Mouse (Mus musculus) adrenal gland, postnatal 36 days (tissue): ENCODE measurements at regions not wholly inside any gene's neighbourhood (a gene's known extent, or its start where the extent isn't known, plus 50 kb on each side); places are given as distances from the start of the nearest gene placed in this dataset.

ENCODE experiments used
- DNase-seq, 2 experiments: peaks; one replicate each; pipeline ENCODE4 v3.0.0; 2021; ENCODE audit warnings: mixed read lengths in 1 of 2

GRCm38 (mm10) chr11:27833736-27834135 lies 505.9 kb downstream of the Gm6685 start:
- DNase-seq, result no peak

DNA sequence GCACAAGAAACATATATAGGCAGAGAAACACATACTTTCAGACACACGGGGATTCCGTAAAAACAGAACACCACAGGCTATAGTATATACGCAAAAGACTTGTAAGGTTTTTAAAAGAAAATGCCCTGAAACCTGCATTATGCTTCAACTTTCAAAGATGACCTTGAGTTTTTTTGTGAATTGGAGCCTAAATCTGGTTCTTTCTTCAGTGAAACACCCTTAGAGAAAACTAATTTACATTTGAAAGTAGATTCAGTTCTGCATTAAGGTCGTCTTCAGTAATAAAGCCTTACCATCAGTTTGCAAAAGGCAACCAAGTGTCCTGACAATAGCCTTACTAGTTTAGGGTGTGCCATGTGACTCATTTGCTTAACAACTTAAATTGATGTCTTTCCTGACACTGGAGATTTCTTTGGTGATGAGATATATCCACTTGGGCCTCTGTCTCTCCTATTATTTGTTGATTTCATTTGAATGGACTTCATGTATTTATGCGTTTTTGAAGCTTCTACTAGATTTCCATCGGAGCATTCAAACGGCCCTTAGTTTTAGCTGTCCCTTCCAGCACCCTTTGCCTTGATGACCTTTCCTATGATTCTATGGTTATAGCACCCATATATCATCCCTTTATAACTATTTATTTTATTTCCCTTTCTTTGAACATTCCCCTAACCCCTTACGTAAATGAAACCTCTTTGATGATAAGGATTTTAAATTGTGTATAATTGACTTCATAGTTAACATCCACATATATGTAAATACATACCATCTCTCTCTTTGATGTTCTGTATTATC lies 539.6 kb downstream of the Gm6685 start:
- no peak for DNase-seq

GRCm38 (mm10) chr11:27753913-27754218 lies 585.8 kb downstream of the Gm6685 start:
- no peak for DNase-seq

DNA sequence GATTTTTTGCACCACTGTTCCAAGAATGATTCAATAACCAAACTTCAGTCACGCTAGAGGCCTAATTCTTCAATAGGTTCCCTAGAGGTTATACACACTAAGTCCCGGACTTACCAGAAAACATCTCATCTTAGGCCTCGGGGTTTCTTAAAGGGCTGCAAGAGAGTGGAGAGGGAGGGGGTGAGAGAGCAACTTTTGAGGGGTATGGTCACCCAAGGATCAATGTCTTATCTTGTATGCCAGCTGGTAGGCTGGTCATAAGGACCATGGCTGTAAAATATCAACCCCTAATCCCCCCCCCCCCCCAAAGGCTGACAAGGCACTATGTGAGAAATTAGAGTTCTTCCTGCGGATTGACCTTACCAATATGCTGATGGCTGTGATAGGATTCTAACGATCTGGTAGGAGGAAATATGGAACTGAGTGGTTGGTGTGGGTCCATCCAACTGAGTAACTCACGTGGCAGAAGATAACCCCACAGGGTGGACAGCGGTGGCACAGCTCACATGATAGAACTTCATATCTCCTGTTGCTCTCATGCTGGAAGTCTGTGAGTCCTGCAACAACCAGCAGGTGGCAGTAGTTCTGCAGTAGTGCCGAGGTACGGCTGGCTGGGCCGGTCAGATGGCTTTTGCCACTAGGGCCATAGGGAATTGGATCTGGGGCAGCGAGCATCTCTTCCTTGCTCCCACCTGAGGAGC lies 586.3 kb downstream of the Gm6685 start:
- peak; percentile 27 to 45 for DNase-seq

DNA sequence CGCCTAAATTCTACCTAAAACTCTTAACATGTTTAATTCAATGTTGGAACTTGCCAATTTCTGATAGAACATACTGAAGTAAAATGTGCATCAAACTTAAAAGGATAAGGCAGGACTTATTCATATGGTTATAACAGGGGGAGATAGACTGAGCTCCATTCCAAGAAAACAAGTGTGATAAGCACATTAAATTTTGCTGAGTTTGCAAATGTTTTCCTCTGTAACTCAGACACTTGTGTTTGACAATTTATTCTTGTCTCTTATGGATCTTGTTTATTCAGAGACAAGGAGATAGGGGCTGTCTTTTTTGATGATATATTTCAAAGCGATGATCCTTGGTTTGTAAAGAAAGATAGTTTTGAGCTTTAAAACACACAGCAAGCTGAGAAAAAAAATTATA lies 613.6 kb downstream of the Gm6685 start:
- DNase-seq, result no peak

DNA sequence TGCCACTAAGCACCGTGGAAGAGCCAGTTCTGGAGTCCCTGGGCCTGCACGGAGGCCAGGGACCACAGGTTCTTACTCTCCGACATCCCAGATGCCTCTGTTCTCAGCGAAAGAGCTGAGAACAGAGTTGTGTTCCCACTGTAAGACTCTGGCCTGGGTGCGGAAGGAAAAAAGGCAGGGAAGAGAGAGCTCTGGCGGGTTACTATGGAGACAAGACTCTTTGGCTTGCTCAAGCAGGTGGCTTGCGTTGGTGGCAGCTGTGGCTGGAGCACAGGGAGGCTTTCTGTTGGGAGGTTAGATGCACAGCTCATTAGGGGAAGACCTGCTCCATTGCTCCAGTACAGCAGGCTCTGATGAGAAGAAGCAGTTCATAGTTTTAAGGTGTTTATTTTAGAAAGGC lies 618.3 kb downstream of the Gm6685 start:
- DNase-seq, result no peak

DNA sequence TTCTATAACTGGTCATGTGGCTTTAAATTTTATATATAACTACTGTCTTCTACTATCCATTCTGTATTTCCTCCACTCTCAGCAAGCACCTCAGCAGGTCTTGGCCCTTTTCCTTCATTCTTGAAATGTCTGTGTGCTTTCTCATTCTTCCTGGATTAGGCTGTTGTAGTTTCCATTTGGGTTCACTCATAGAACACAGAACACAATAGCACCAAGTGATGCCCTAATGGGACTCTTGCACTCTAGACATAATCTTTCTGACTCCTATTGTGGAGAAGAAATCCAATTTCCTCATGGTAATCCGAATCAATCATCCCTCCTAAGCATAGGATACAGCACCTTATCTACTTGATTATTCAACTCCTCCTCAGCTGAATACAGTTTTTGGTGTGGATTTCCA lies 667.2 kb downstream of the Gm6685 start:
- no peak for DNase-seq
